Mouse (Mus musculus): ENCODE results near the gene Ceacam16. TPM values are rescaled to one million over a fixed set of nuclear protein-coding genes. Genes with fewer than 3 reads are reported as not detected.

Ceacam16 gene
- polyA plus RNA-seq, 1 experiment from 2014 or later: not detected

DNA sequence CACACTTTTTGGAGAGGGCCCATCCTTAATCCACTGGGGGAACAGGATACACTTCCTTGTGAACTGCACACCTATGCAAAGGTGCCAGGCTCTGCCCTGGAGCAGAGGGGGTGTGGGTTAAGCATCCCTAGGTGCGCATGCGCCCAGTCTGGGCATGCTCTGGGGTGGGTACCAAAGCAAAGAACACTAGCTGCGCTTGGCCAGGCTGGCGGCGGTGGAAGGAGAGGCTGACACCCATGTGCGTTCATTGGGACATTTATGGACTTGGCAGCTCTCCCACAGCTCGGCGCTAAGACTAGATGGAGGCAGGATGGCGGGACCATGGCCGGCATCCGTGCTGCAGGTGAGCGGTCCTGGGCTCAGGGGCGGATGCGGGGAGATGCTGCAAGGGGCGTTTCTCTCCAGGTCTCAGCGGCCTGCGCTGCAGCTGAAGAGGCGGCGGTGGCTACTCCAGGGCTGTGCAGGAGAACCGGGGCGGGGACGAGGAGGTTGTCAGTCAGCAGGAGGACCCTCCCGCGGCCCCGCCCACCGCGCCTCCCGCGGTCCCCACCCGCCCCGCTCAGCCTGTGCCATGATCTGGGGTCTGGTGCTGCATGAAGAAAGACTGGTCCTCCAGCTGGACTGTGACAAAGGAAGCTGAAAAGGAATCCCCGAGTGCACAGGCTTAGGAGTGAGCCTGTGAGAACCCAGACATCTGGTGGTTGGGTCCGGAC, 9.1 kb downstream of the Ceacam16 start, which contains the start of gene Gm19345:
TSS of gene Gm19345 (plus strand) at position 146 of the 713 bp plus-strand sequence.
- H3K9me3 ChIP-seq (replicated peaks; ENCODE audit: control insufficient read depth, low read length): no peaks in the 10 kb centered on the region
- no peak within 1 kb of the TSS for H3K4me3 ChIP-seq (ENCODE audit: low read length)
- peak; percentile 41 for ATAC-seq (replicated peaks; ENCODE audit: extremely low read depth, insufficient read depth, low FRiP score)
- 5% methylated on average over 33 of the region's 33 CpGs for WGBS
- H3K27ac ChIP-seq (ENCODE audit: low read length): no peak within 1 kb of the TSS
- peak within 1 kb of the TSS; percentile 32; the same call in 1 of the 2 replicates for H3K4me2 ChIP-seq (ENCODE audit: low read depth, low read length)
- peaks cover 8% of the 10 kb centered on the region for H3K4me1 ChIP-seq (ENCODE audit: control insufficient read depth, insufficient read depth, low read length)
- no peak within 1 kb of the TSS for H3K9ac ChIP-seq (ENCODE audit: low read length)
- H3K36me3 ChIP-seq (ENCODE audit: control insufficient read depth, insufficient read depth): no peaks in the 10 kb centered on the region
- H3K27me3 ChIP-seq (ENCODE audit: control insufficient read depth, insufficient read depth, low read length): peaks cover 33% of the 10 kb centered on the region

DNA sequence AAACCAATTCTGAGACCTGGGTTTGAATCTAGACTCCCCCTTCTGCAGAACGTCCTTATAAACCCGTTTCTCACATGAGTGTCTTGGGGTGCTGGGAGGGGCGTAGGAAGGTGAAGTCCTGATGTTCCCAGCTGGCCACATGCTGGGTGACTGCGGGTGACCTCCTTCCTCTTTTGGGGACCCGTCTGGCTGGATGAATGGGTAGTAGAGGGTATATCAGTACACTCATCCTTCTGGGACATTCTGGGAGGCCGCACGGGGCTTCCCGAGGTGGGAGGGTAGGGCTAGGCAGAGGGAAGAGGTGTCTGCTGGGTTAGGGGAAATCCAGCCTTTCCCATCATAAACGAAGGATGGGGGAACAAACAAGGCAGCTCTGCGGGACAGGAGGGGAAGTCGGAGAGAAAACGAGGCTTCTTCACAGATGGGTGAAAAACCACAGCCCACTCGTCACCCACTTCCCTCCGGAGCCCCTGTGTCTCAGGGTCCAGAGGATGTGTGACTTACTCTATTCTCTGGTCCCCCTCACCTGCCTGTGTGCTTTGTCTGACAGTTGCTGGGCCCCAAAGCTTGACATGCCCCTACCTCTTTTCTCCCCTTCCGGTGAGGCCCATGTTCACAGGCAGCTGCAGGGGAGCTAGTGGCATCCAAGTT, 16.5 kb downstream of the Ceacam16 start:
- Histone ChIP-seq H3K9me3 (replicated peaks; ENCODE audit: control insufficient read depth, low read length) (no peaks in the 10 kb centered on the region), H3K4me1 (ENCODE audit: control insufficient read depth, insufficient read depth, low read length) (peaks cover 8% of the 10 kb centered on the region), H3K9ac (ENCODE audit: low read length) (no peak overlapping the region), H3K4me2 (ENCODE audit: low read depth, low read length) (no peak overlapping the region), H3K4me3 (ENCODE audit: low read length) (no peak overlapping the region), H3K27me3 (ENCODE audit: control insufficient read depth, insufficient read depth, low read length) (peaks cover 19% of the 10 kb centered on the region), H3K36me3 (ENCODE audit: control insufficient read depth, insufficient read depth) (no peaks in the 10 kb centered on the region), H3K27ac (ENCODE audit: low read length) (peak overlapping the region; percentile 30; the same call in 1 of the 2 replicates)
- 47% methylated on average over 15 of the region's 15 CpGs for WGBS
- peak; percentile 37 for ATAC-seq (replicated peaks; ENCODE audit: extremely low read depth, insufficient read depth, low FRiP score)

DNA sequence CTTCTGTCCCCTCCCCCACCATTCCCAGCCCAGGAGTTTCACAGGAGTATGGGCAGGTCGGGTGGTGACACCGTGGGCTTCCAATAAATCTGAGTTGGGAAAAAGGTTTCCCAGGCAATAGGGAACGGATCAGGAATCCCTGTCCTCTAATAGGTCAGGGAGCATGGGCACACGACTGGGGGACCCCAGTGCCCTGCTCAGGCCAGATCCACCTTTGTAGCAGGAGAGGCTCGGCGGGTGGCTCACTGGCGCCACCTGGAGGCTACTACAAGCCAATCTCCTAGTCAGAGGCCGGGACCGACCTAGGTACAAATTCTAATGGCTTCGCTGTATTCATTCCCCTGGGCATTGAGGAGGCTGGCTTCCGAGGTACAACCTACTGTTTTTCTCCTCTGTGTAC, 17.5 kb downstream of the Ceacam16 start:
- peaks cover 19% of the 10 kb centered on the region for H3K27me3 ChIP-seq (ENCODE audit: control insufficient read depth, insufficient read depth, low read length)
- WGBS: 5% methylated on average over 11 of the region's 11 CpGs
- no peak overlapping the region for H3K4me3 ChIP-seq (ENCODE audit: low read length)
- H3K36me3 ChIP-seq (ENCODE audit: control insufficient read depth, insufficient read depth): no peaks in the 10 kb centered on the region
- no peak overlapping the region for H3K27ac ChIP-seq (ENCODE audit: low read length)
- H3K9ac ChIP-seq (ENCODE audit: low read length): no peak overlapping the region
- peaks cover 8% of the 10 kb centered on the region for H3K4me1 ChIP-seq (ENCODE audit: control insufficient read depth, insufficient read depth, low read length)
- H3K9me3 ChIP-seq (replicated peaks; ENCODE audit: control insufficient read depth, low read length): no peaks in the 10 kb centered on the region
- ATAC-seq (replicated peaks; ENCODE audit: extremely low read depth, insufficient read depth, low FRiP score): peak; percentile 69; the same call in 1 of the 2 replicates
- no peak overlapping the region; the same call in 1 of the 2 replicates for H3K4me2 ChIP-seq (ENCODE audit: low read depth, low read length)

DNA sequence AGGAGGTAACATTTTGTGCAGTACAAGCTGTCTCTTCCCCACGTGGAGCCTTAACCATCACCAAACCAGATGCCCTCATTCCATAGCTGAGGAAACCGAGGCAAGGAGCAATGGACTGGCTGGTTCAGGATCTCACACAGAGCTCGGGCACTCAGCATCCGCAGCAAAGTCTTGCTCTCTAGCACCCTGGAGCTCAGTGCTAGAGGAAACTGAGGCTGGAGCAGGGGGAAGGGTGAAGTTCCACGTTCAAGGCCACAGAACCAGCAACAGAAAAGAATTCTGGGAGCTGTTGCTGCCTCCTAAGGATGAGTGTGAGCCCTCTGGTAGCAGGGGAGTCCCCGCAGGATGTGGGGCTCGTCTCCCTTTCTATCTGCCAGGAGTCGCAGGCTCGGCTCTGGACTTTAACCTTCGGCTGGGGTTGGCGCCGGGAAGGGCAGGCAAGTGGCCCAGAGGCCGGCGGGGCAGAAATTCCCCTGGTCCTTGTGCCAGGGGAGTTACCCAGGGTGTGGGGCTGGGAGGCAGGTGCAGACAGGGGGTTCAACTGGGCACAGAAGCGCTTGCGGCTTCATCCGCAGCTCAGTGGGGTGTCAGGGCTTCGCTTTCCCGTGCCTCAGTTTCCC, 18.1 kb downstream of the Ceacam16 start:
- WGBS: 24% methylated on average over 19 of the region's 19 CpGs
- Histone ChIP-seq H3K27ac (ENCODE audit: low read length) (no peak overlapping the region), H3K4me3 (ENCODE audit: low read length) (no peak overlapping the region), H3K4me1 (ENCODE audit: control insufficient read depth, insufficient read depth, low read length) (peaks cover 8% of the 10 kb centered on the region), H3K9ac (ENCODE audit: low read length) (no peak overlapping the region), H3K4me2 (ENCODE audit: low read depth, low read length) (no peak overlapping the region), H3K27me3 (ENCODE audit: control insufficient read depth, insufficient read depth, low read length) (peaks cover 19% of the 10 kb centered on the region), H3K9me3 (replicated peaks; ENCODE audit: control insufficient read depth, low read length) (no peaks in the 10 kb centered on the region), H3K36me3 (ENCODE audit: control insufficient read depth, insufficient read depth) (no peaks in the 10 kb centered on the region)
- ATAC-seq (replicated peaks; ENCODE audit: extremely low read depth, insufficient read depth, low FRiP score): no peak

DNA sequence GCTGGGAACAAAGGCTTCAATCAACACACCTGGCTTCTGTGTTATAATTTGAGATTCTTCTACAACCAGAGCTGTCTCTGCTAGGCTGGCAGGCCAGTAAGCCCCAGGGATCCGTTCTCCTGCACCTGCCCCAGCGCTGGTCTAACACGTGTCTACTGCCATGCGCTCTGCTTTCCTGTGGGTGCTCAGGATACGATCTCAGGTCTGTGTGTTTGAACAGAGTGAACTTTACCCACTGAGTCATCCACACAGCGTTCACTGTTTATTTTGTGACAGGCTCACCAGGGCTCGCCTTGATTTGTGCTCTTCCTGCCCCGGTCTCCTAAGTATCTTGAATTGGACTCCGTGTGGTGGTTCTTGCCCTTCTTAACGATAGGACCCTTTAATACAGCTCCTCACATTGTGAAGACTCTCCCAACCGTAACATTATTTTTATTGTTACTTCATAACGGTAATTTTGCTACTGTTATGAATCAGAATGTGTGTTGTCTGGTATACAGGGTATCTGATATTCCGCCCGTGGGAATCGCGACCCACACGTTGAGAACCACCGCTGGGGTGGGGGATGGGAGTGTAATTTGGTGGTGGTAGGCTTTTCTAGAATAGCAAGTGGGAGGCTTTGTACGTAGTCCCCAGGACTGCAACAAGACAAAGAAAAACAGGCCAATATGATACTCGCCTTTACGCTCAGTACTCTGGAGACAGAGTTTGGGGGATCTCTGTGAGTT, 19.2 kb downstream of the Ceacam16 start:
- Histone ChIP-seq H3K27ac (ENCODE audit: low read length) (no peak overlapping the region; the same call in 1 of the 2 replicates), H3K36me3 (ENCODE audit: control insufficient read depth, insufficient read depth) (no peaks in the 10 kb centered on the region), H3K4me3 (ENCODE audit: low read length) (no peak overlapping the region), H3K9ac (ENCODE audit: low read length) (no peak overlapping the region), H3K4me2 (ENCODE audit: low read depth, low read length) (no peak overlapping the region), H3K4me1 (ENCODE audit: control insufficient read depth, insufficient read depth, low read length) (no peaks in the 10 kb centered on the region), H3K9me3 (replicated peaks; ENCODE audit: control insufficient read depth, low read length) (no peaks in the 10 kb centered on the region), H3K27me3 (ENCODE audit: control insufficient read depth, insufficient read depth, low read length) (peaks cover 13% of the 10 kb centered on the region)
- peak; percentile 29; the same call in 1 of the 2 replicates for ATAC-seq (replicated peaks; ENCODE audit: extremely low read depth, insufficient read depth, low FRiP score)
- 76% methylated on average over 21 of the region's 21 CpGs for WGBS

DNA sequence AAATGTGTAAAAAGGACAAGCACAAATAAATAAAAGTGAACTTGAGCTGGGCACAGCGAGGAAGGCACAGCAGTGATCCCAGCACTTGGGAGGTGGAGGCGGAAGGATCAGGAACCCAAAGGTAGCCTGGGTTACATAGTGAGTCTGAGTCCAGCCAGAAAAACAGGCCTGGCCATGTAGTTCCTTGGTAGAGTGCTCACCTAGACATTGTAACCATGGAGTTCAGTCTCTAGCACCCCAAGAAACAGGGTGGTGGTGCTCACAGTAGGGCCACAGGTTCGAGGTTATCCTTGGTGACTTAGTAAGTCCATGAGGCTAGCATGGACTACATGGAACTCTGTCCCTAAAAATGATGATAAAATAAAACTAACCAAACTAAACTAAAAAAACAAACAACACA, 20.2 kb downstream of the Ceacam16 start:
- H3K4me1 ChIP-seq (ENCODE audit: control insufficient read depth, insufficient read depth, low read length): no peaks in the 10 kb centered on the region
- H3K9ac ChIP-seq (ENCODE audit: low read length): no peak overlapping the region
- no peak overlapping the region for H3K27ac ChIP-seq (ENCODE audit: low read length)
- no peaks in the 10 kb centered on the region for H3K36me3 ChIP-seq (ENCODE audit: control insufficient read depth, insufficient read depth)
- H3K4me2 ChIP-seq (ENCODE audit: low read depth, low read length): no peak overlapping the region
- peaks cover 13% of the 10 kb centered on the region for H3K27me3 ChIP-seq (ENCODE audit: control insufficient read depth, insufficient read depth, low read length)
- 73% methylated on average over 3 of the region's 3 CpGs for WGBS
- H3K4me3 ChIP-seq (ENCODE audit: low read length): no peak overlapping the region
- ATAC-seq (replicated peaks; ENCODE audit: extremely low read depth, insufficient read depth, low FRiP score): no peak
- H3K9me3 ChIP-seq (replicated peaks; ENCODE audit: control insufficient read depth, low read length): no peaks in the 10 kb centered on the region

DNA sequence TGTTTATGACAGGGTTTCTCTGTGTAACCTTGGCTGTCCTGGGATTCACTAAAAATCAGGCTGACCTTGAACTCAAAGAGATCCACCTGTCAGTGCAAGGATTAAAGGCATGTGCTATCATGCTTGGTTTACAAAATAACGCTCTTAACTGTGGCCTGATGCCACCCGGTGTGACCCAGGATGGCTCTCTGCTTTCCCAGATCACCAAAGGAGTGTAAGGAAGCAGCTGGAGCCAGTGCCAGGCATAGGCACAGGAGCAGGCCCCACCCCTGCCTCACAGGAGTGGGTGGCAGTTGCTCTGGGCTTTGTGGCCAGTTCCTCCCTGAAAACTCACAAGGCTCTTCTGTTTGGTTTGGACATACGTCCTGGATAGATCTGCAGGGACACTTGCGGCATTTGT, 20.7 kb downstream of the Ceacam16 start:
- H3K4me1 ChIP-seq (ENCODE audit: control insufficient read depth, insufficient read depth, low read length): no peaks in the 10 kb centered on the region
- H3K27ac ChIP-seq (ENCODE audit: low read length): no peak overlapping the region
- H3K9me3 ChIP-seq (replicated peaks; ENCODE audit: control insufficient read depth, low read length): no peaks in the 10 kb centered on the region
- H3K4me3 ChIP-seq (ENCODE audit: low read length): no peak overlapping the region
- no peak overlapping the region for H3K4me2 ChIP-seq (ENCODE audit: low read depth, low read length)
- no peak for ATAC-seq (replicated peaks; ENCODE audit: extremely low read depth, insufficient read depth, low FRiP score)
- no peak overlapping the region for H3K9ac ChIP-seq (ENCODE audit: low read length)
- H3K27me3 ChIP-seq (ENCODE audit: control insufficient read depth, insufficient read depth, low read length): peaks cover 13% of the 10 kb centered on the region
- WGBS: 79% methylated on average over 4 of the region's 4 CpGs
- no peaks in the 10 kb centered on the region for H3K36me3 ChIP-seq (ENCODE audit: control insufficient read depth, insufficient read depth)

DNA sequence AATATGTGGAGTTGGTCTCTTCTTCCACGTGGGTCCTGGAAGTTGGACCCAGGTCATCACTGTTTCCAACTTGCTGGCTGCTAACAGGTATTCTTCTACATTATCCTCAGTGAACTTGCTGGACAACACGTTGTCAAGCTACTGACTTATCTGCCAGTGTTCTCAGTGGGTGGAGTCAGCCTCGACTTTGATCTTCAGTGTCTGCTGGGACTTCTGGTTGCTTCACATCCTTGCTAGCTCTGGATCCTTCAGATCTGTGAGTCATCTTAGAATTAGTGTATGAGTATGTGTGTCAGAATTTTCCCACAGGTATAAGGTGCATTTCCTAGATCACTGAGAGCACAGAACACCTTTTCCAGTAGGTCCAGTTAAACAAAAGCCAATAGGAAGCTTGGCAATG, 24.3 kb downstream of the Ceacam16 start:
- no peak overlapping the region for H3K9ac ChIP-seq (ENCODE audit: low read length)
- 42% methylated on average over 3 of the region's 3 CpGs for WGBS
- no peaks in the 10 kb centered on the region for H3K4me1 ChIP-seq (ENCODE audit: control insufficient read depth, insufficient read depth, low read length)
- H3K27ac ChIP-seq (ENCODE audit: low read length): no peak overlapping the region
- H3K4me3 ChIP-seq (ENCODE audit: low read length): no peak overlapping the region
- ATAC-seq (replicated peaks; ENCODE audit: extremely low read depth, insufficient read depth, low FRiP score): no peak
- H3K9me3 ChIP-seq (replicated peaks; ENCODE audit: control insufficient read depth, low read length): no peaks in the 10 kb centered on the region
- H3K27me3 ChIP-seq (ENCODE audit: control insufficient read depth, insufficient read depth, low read length): no peaks in the 10 kb centered on the region
- H3K36me3 ChIP-seq (ENCODE audit: control insufficient read depth, insufficient read depth): no peaks in the 10 kb centered on the region
- no peak overlapping the region for H3K4me2 ChIP-seq (ENCODE audit: low read depth, low read length)

Measured in heart, embryonic 16.5 days (tissue).